In the genomic region with DNA sequence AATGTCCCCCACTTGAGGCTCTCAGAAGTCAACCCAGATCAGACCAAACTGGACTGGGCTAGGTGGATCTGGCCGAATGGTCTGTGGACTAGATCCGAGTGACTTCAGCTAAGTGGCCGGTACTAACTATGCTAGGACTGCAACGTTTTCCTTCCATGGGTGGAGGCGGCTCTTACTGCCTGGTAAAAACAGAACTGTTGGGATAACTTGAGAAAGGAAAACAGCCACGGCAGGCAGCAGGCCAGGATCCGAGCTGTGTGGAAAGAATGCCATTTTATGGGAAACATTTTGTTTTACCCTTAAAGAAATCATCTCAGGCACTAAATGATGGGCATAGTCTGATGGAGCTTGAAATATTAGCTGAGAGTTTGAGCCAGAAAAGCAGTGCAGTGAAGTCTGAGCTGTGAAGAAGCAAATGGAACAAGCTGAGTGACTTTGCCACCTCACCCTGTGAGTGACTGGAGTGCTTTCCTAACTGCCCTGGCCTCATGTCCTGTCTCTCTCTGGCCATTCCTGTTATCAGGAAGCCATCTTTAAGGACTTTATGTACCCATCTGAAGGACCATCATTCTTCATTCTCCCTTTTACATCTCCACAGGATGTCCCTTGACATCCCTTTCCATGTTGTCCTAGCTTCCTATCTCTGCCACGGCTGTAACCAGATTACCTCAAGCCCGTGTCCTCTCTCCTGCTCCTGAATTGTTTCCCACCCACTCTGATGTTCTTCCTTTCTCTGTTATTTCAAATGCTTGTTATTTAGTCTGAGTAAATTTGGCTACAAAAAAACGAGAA, we compare ENCODE assay signal across 9 mouse cellular contexts.
DNase-seq lines count a peak whose midpoint lies in the region; ATAC-seq and TF ChIP-seq lines count a peak whose summit lies in the region.
"Had no signal": no experiment of that assay in that cellular context is flagged by ENCODE, and none has a peak within 500 bp of the region (broad histone marks: within the 10 kb centered on the region; RNA-seq: fewer than 3 reads in every experiment).

No protein-coding gene starts in this region.

- no peaks in the 10 kb centered on the region for H3K27me3 ChIP-seq in heart, embryonic 11.5 days (ENCODE audit: control insufficient read depth, insufficient read depth, low read length)
- no peaks in the 10 kb centered on the region for H3K27me3 ChIP-seq in kidney, embryonic 14.5 days (ENCODE audit: control insufficient read depth, insufficient read depth, low read length)
- no peaks in the 10 kb centered on the region for H3K27me3 ChIP-seq in neural tube, embryonic 15.5 days (replicated peaks)
- H3K27me3 ChIP-seq: liver, embryonic 15.5 days had no signal

- H3K27ac ChIP-seq in heart, embryonic 11.5 days (ENCODE audit: low read depth, low read length): peak overlapping the region; percentile 55
- peak overlapping the region; percentile 68; the same call in 1 of the 2 replicates for H3K27ac ChIP-seq in kidney, embryonic 14.5 days (ENCODE audit: low read depth, low read length)
- H3K27ac ChIP-seq in neural tube, embryonic 15.5 days (replicated peaks): no peak overlapping the region
- H3K27ac ChIP-seq: liver, embryonic 15.5 days had no signal

- peak overlapping the region; percentile 70 for H3K4me2 ChIP-seq in heart, embryonic 11.5 days
- H3K4me2 ChIP-seq in kidney, embryonic 14.5 days (replicated peaks; ENCODE audit: low read depth, low read length): peak overlapping the region; percentile 53
- H3K4me2 ChIP-seq in neural tube, embryonic 15.5 days: peak overlapping the region; percentile 85
- H3K4me2 ChIP-seq: liver, embryonic 15.5 days had no signal

- WGBS in lung, adult 2 months: 16% methylated on average over 10 of the region's 10 CpGs
- WGBS in heart, embryonic 11.5 days (ENCODE audit: insufficient replicate concordance): 63% methylated on average over 10 of the region's 10 CpGs
- 40% methylated on average over 10 of the region's 10 CpGs for WGBS in kidney, embryonic 14.5 days
- WGBS in neural tube, embryonic 15.5 days: 71% methylated on average over 10 of the region's 10 CpGs

- peak overlapping the region; percentile 53 for H3K4me3 ChIP-seq in lung, adult 2 months (replicated peaks; ENCODE audit: extremely low read depth, low read depth, low read length)
- H3K4me3 ChIP-seq in heart, embryonic 11.5 days (ENCODE audit: low read depth, low read length): peak overlapping the region; percentile 50
- peak overlapping the region; percentile 81 for H3K4me3 ChIP-seq in kidney, embryonic 14.5 days (ENCODE audit: low read length)
- H3K4me3 ChIP-seq in neural tube, embryonic 15.5 days (replicated peaks): peak overlapping the region; percentile 0; the same call in 1 of the 2 replicates
- H3K4me3 ChIP-seq: liver, embryonic 15.5 days had no signal

- ATAC-seq in heart, embryonic 11.5 days (replicated peaks; ENCODE audit: insufficient number of reproducible peaks, low FRiP score, low TSS enrichment): no peak
- no peak for ATAC-seq in kidney, embryonic 14.5 days (ENCODE audit: low FRiP score, low TSS enrichment)
- no peak for ATAC-seq in neural tube, embryonic 15.5 days (ENCODE audit: low FRiP score)

- peak; percentile 25 for DNase-seq in lung, adult 2 months
- DNase-seq in lung, postnatal 14 days: no peak
- DNase-seq in right cerebral cortex, postnatal 4 days: no peak
- no peak for DNase-seq in layer of hippocampus, adult 9-10 months (ENCODE audit: low spot score)
- DNase-seq in urinary bladder, postnatal 14 days (ENCODE audit: low spot score): no peak

- peaks cover 2% of the 10 kb centered on the region; the same call in 1 of the 2 replicates for H3K36me3 ChIP-seq in heart, embryonic 11.5 days (ENCODE audit: control insufficient read depth, insufficient read depth, low read length)
- peaks cover 12% of the 10 kb centered on the region; the same call in 1 of the 2 replicates for H3K36me3 ChIP-seq in kidney, embryonic 14.5 days (ENCODE audit: control insufficient read depth, insufficient read depth, low read length)
- H3K36me3 ChIP-seq in neural tube, embryonic 15.5 days: no peaks in the 10 kb centered on the region

- TF ChIP-seq POLR2A in lung, adult 2 months (IDR thresholded peaks at IDR 0.05; ENCODE audit: borderline replicate concordance, extremely low read depth, low read depth, low read length): peak; percentile 32; the same call in 1 of the 2 replicates

- peak overlapping the region; percentile 48 for H3K9ac ChIP-seq in heart, embryonic 11.5 days (ENCODE audit: low read depth, low read length)
- H3K9ac ChIP-seq in kidney, embryonic 14.5 days (ENCODE audit: low read depth, low read length): peak overlapping the region; percentile 86
- H3K9ac ChIP-seq in neural tube, embryonic 15.5 days (replicated peaks): no peak overlapping the region
- H3K9ac ChIP-seq: liver, embryonic 15.5 days had no signal

- peaks cover 25% of the 10 kb centered on the region for H3K4me1 ChIP-seq in lung, adult 2 months (ENCODE audit: control insufficient read depth, insufficient read depth, low read length)
- peaks cover 50% of the 10 kb centered on the region for H3K4me1 ChIP-seq in heart, embryonic 11.5 days (ENCODE audit: control insufficient read depth, insufficient read depth, low read length)
- peaks cover 51% of the 10 kb centered on the region for H3K4me1 ChIP-seq in kidney, embryonic 14.5 days (ENCODE audit: control insufficient read depth, insufficient read depth, low read length)
- peaks cover 44% of the 10 kb centered on the region for H3K4me1 ChIP-seq in neural tube, embryonic 15.5 days

- no peak for TF ChIP-seq CTCF in lung, adult 2 months (IDR thresholded peaks at IDR 0.05; ENCODE audit: insufficient read depth, low read length)

- no peaks in the 10 kb centered on the region for H3K9me3 ChIP-seq in heart, embryonic 11.5 days (replicated peaks; ENCODE audit: control insufficient read depth, low read length)
- H3K9me3 ChIP-seq in kidney, embryonic 14.5 days (ENCODE audit: control insufficient read depth, low read length): no peaks in the 10 kb centered on the region
- H3K9me3 ChIP-seq in neural tube, embryonic 15.5 days (replicated peaks): no peaks in the 10 kb centered on the region
- H3K9me3 ChIP-seq: liver, embryonic 15.5 days had no signal

Comparison
In these comparisons a context has a peak if more than half of its experiments do, and no peak if none do; other contexts are left out.
1. H3K4me3 ChIP-seq: peak in every context shown above with its lines; median percentile 81 in kidney, embryonic 14.5 days; 53 in lung, adult 2 months; 50 in heart, embryonic 11.5 days; 0 in neural tube, embryonic 15.5 days.